Mouse (Mus musculus) midbrain, postnatal 0 days (tissue): ENCODE data around the gene Ttyh2. TPM values are rescaled to one million over a fixed set of nuclear protein-coding genes. Genes with fewer than 3 reads are reported as not detected.

Experiments used
- ATAC-seq: fragments of 200-750 bp; cut with Nextera tagmentation; 2 replicates; pipeline ENCODE4 v1.8.0; 2017; ENCODE audit warnings: moderate number of reproducible peaks, mild to moderate bottlenecking, moderate TSS enrichment, moderate library complexity; ENCODE audit not compliant: low FRiP score
- DNase-seq: peaks from one replicate; pipeline ENCODE4 v3.0.0-alpha.2; 2015; ENCODE audit warnings: low spot score
- H3K27ac ChIP-seq: fragments of 300-500 bp; sonication (generic); 2 replicates; pipeline ENCODE4 v1.5.1; 2014; ENCODE audit warnings: low read depth, mild to moderate bottlenecking, low read length, mixed read lengths
- H3K27me3 ChIP-seq: fragments of 300-500 bp; sonication (generic); 2 replicates; pipeline ENCODE4 v1.6.1; 2014; ENCODE audit warnings: low read length, control low read depth, mixed read lengths; ENCODE audit not compliant: insufficient read depth
- H3K36me3 ChIP-seq: fragments of 300-500 bp; sonication (generic); 2 replicates; pipeline ENCODE4 v1.6.1; 2014; ENCODE audit warnings: low read length, control low read depth, mixed read lengths; ENCODE audit not compliant: insufficient read depth
- H3K4me1 ChIP-seq: fragments of 300-500 bp; sonication (generic); 2 replicates; pipeline ENCODE4 v1.6.1; 2014; ENCODE audit warnings: mild to moderate bottlenecking, control low read depth, antibody characterized with exemption, low read length, mixed read lengths; ENCODE audit not compliant: insufficient read depth
- H3K4me2 ChIP-seq: fragments of 300-500 bp; sonication (generic); 2 replicates; pipeline ENCODE4 v1.6.1; 2014; ENCODE audit warnings: low read depth, mild to moderate bottlenecking, low read length, mixed read lengths; ENCODE audit not compliant: poor library complexity, severe bottlenecking
- H3K4me3 ChIP-seq: fragments of 300-500 bp; sonication (generic); 2 replicates; pipeline ENCODE4 v1.5.1; 2014; ENCODE audit warnings: low read depth, mild to moderate bottlenecking, low read length, moderate library complexity
- H3K9ac ChIP-seq: fragments of 300-500 bp; sonication (generic); replicated peaks from 2 replicates; pipeline ENCODE4 v1.6.1; 2014; ENCODE audit warnings: mild to moderate bottlenecking, low read length, moderate library complexity, mixed read lengths; ENCODE audit not compliant: poor library complexity, severe bottlenecking
- H3K9me3 ChIP-seq: fragments of 300-500 bp; sonication (generic); 2 replicates; pipeline ENCODE4 v1.6.1; 2016; ENCODE audit warnings: low read length, control low read depth
- CTCF ChIP-seq: IDR thresholded peaks from 2 replicates; pipeline ENCODE4 v1.5.1; 2016; ENCODE audit warnings: antibody characterized with exemption, mild to moderate bottlenecking
- WGBS: fragments of 180-500 bp; shearing (Covaris S2); extraction: QIAGEN DNeasy Blood & Tissue Kit; methylation state at CpG from one replicate; pipeline ENCODE4 v1.1.7; 2014; 5-methylcytosine and 5-hydroxymethylcytosine counted together
- polyA plus RNA-seq: library from polyadenylated mRNA; unstranded; fragments of >200 nt; fragmentation: Nextera tagmentation; extraction: Ambion mirVana; gene quantifications from 2 replicates; pipeline ENCODE4 v1.2.1, GENCODE M21; 2015
- total RNA-seq: library from RNA; depleted of rRNA; stranded (reverse); fragments of >200 nt; gene quantifications from 2 replicates; pipeline ENCODE4 v1.2.3, GENCODE M21; 2014

The Ttyh2 gene
- total and polyA plus RNA-seq, 2 experiments from 2014 or later = 27.1 to 58.2 TPM

DNA sequence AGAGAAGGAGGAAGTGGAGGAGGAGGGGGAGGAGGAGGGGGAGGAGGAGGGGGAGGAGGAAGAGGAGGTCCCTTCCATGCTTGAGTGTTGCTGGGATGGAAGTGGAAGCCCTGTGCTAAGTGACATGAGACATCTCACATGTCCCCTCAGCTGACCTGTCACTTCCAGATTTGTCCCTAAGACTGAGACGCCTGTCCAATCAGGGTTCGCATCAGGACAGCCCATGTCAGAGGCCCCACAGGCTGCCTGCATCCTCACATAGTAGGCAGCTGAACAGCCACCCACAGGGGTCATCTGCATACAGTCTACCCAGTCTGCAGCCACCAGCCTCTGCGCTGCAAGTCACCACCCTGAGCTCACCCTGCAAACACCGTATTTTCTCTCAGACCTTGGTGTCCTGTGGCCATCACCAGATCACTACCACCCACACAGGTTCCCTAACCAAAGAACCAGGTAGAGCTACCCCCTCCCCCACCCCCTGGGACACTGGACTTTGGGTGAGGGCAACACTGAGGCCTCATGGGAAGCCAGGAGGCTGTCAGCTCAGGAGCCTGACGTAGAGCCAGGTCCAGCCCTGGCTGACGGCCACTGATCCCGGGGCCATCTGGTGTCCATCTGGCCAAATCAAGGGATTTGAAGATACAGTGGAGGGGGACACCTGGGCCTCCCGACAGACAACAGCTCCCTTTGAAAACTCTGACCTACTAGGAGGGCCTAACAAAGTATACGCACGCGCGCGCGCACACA, 9.6 kb downstream of the Ttyh2 start:
- WGBS = 66% methylated on average over 14 of the region's 14 CpGs
- Histone ChIP-seq H3K4me2 (no peak overlapping the region), H3K9ac (no peak overlapping the region), H3K36me3 (no peaks in the 10 kb centered on the region), H3K27me3 (no peaks in the 10 kb centered on the region), H3K9me3 (no peaks in the 10 kb centered on the region), H3K27ac (no peak overlapping the region), H3K4me1 (no peaks in the 10 kb centered on the region), H3K4me3 (no peak overlapping the region)
- peak; percentile 75 for DNase-seq
- ATAC-seq = no peak
- no peak for TF ChIP-seq CTCF

DNA sequence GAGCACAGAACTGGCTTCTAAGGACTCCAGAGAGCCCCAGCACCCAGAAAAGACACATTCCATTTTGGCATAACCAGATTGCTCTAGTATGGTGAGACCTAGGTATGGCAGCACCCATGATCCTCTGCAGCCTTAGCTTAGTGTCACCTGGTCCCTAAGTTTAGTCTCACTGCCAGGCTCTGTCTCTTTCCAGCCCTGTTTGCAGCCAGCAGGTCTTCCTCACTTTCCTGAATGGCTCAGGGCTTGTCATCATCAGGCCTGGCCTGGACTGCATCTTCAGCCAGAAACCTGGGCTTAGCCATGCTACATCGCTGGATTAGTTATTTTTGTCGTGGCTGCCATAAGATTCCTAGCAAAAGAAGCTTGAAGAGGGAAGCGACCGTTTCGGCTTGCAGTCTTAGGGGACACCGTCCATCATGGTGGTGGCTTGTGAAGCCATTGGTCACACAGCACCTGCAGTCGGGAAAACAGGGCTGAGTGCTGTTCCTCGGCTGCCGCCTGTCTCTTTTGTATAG, 10.4 kb downstream of the Ttyh2 start:
- ATAC-seq (no peak), DNase-seq (no peak)
- 75% methylated on average over 9 of the region's 9 CpGs for WGBS
- H3K27ac ChIP-seq = no peak overlapping the region
- H3K4me3 ChIP-seq = no peak overlapping the region
- H3K9ac ChIP-seq = no peak overlapping the region
- H3K9me3 ChIP-seq = no peaks in the 10 kb centered on the region
- TF ChIP-seq CTCF = no peak
- no peaks in the 10 kb centered on the region for H3K27me3 ChIP-seq
- H3K4me2 ChIP-seq = no peak overlapping the region
- H3K36me3 ChIP-seq = no peaks in the 10 kb centered on the region
- H3K4me1 ChIP-seq = no peaks in the 10 kb centered on the region

DNA sequence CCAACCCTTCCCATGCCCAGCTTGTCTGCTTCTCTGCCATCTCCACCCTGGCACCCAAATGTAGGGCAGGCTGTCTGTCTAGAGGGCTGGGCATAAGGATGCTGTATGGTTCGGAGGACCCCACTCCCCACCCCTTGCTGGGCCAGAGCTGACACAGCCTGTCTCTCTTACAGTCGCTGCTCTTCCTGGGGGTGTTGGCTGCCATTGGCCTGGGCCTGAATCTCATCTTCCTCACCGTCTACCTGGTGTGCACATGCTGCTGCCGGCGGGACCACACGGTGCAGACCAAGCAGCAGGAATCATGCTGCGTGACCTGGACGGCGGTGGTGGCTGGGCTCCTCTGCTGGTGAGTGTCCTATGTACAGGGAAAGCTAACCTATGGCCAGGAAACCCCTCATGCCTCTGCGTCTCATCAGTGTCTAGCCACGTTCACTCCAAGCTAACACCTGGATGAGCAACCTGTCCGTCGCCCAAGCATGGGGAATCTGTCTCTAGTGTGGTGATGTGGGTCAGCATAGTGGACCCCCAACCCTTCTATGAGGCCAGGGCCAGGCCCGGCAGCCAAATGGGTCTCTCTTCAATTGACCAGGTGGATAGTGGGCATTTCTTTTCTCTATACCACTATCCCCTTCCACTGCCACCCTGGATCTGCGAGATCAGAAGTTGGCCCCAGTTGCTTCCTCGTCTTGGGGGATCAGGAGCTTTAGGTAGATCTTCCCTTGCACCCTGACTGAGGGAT, 11.2 kb downstream of the Ttyh2 start:
- Histone ChIP-seq H3K4me1 (no peaks in the 10 kb centered on the region), H3K4me3 (no peak overlapping the region), H3K4me2 (no peak overlapping the region), H3K9ac (no peak overlapping the region), H3K27ac (no peak overlapping the region), H3K27me3 (no peaks in the 10 kb centered on the region), H3K36me3 (no peaks in the 10 kb centered on the region), H3K9me3 (no peaks in the 10 kb centered on the region)
- TF ChIP-seq CTCF = no peak
- ATAC-seq = no peak
- no peak for DNase-seq
- WGBS = 92% methylated on average over 16 of the region's 16 CpGs

DNA sequence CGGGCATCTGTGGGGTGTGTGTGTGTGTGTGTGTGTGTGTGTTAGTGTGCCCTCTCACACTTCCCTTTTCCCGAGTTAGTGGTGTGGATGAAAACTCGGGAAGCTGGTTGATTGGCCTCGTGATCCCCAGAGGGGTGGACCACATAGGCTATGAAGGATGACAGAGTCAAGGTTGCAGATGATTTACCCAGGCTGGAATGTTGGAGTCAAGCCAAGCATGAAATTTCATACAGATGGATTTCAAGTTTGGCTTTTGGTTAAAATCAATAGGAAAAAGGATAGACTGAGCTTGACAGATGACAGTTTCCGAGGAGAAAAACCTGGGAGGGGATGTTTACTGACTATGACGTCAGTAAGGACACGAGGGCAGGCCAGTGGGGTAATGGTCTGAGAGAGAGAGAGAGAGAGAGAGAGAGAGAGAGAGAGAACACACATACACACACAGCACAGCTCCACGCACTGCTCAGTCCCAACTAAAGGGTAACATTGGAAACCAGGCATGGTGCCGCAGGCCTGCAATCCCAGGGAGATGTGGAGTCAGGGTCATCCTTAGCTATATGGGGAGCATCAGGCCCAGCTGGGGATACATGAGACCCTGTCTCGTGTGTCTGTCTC, 12.4 kb downstream of the Ttyh2 start:
- H3K36me3 ChIP-seq = no peaks in the 10 kb centered on the region
- no peak overlapping the region for H3K27ac ChIP-seq
- 59% methylated on average over 10 of the region's 10 CpGs for WGBS
- H3K4me3 ChIP-seq = no peak overlapping the region
- no peaks in the 10 kb centered on the region for H3K4me1 ChIP-seq
- no peak for ATAC-seq
- H3K27me3 ChIP-seq = no peaks in the 10 kb centered on the region
- H3K9ac ChIP-seq = no peak overlapping the region
- H3K4me2 ChIP-seq = no peak overlapping the region
- no peak for TF ChIP-seq CTCF
- DNase-seq = peak; percentile 27
- H3K9me3 ChIP-seq = no peaks in the 10 kb centered on the region

DNA sequence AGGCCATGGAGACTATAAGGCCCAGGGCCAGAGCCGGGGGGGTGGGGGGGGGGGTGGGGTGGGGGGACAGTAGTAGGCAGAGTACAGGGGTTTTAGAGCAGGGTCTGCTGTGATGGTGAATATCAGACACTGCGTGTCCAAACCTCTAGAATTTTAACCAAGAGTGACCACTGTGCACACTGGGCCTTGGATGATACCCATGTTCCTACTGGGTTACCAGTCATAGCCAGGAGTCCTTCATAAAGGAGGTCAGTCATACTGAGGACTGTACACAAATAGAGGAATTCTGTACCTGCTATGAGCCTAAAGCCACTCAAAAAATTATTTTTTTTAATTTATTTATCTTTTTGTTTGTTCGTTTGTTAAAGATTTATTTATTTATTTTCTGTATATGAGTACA, 13.5 kb downstream of the Ttyh2 start:
- no peak for TF ChIP-seq CTCF
- Histone ChIP-seq H3K36me3 (no peaks in the 10 kb centered on the region), H3K27me3 (no peaks in the 10 kb centered on the region), H3K4me1 (no peaks in the 10 kb centered on the region), H3K4me3 (no peak overlapping the region), H3K9ac (no peak overlapping the region), H3K27ac (no peak overlapping the region), H3K4me2 (no peak overlapping the region), H3K9me3 (no peaks in the 10 kb centered on the region)
- DNase-seq = no peak
- ATAC-seq = no peak
- 81% methylated on average over 3 of the region's 3 CpGs for WGBS

DNA sequence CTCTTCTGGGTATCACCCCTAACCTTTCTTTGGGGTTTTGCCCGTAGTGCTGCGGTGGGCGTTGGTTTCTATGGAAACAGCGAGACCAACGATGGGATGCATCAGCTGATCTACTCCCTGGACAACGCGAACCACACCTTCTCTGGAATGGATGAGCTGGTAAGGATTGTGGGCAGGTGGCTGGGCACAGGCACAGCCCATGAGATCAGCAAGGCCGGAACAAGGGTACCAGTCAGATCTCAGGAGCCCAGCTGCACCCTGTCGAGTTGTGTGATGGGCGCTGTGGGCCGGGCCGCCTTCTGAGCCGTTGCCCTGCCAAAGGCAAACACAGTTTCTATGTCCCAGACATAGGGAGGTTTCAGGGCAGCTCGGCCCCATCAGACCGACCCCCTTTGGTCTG, 15.0 kb downstream of the Ttyh2 start:
- Histone ChIP-seq H3K27me3 (no peaks in the 10 kb centered on the region), H3K27ac (no peak overlapping the region), H3K4me2 (no peak overlapping the region), H3K9me3 (no peaks in the 10 kb centered on the region), H3K4me1 (no peaks in the 10 kb centered on the region), H3K36me3 (no peaks in the 10 kb centered on the region), H3K9ac (no peak overlapping the region), H3K4me3 (no peak overlapping the region)
- TF ChIP-seq CTCF = no peak
- WGBS = 88% methylated on average over 15 of the region's 15 CpGs
- DNase-seq = no peak
- no peak for ATAC-seq
